Mouse (Mus musculus): Measurements from ENCODE around the gene Pak4.
"Not testable (repeated sequence)": the region's sequence is repeated elsewhere in the genome, so short reads cannot be mapped to it uniquely, and the experiment has no call there.

The Pak4 gene

GRCm38 (mm10) chr7:28597642-28598446 lies at the start of gene Pak4, which contains the start of gene Samd4b:
Gene Pak4, minus strand, starts transcription at chr7:28598185.
Gene Samd4b, minus strand, starts transcription at chr7:28598144.
- DNase-seq (ENCODE audit: low spot score), result peak; percentile 99

DNA sequence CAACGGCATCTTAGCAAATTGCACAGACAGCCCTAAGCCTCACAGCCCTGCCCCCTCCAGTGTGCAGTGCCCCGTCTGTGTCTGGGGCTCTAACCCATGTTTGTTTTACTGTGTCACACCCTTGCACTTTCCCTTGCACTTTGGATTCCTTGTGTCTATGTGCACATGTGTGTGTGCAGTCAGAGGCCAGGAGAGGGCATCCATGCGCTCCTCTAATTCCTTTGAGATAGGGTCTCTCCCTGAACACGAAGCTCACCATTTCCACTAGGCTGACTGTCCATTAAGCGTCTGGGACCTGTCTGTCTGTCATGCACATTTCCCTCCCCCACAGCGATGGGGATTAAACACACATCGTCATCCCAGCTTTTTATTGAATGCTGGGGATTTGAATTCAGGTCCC lies 49.0 kb upstream of the Pak4 start:
- DNase-seq (ENCODE audit: low spot score), result no peak

DNA sequence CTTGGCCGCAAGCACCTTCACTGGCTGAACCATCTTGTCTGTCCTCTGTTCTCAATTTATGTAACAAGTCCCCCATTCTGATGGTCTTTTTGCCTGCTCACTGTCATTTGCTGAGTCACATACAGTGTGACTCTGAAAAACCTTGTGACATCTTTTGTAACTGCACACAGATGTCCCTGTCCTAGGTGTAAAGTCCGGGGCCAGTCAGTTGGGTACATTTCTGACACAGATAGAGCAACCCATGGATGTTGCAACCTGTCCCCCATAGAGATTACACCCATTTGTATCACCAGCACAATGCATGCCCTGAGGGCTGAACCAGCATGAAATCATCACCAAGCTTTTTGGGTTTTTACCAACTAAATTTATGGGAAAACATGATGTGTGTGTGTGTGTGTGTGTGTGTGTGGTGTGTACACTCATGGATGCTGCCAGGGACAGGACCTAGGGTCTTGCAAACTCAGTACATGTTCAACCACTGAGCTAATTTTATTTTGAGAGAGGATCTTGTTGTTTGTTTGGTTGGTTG lies 48.0 kb upstream of the Pak4 start:
- no peak for DNase-seq (ENCODE audit: low spot score)

GRCm38 (mm10) chr7:28645366-28645765 lies 47.4 kb upstream of the Pak4 start:
- DNase-seq (ENCODE audit: low spot score), result no peak

GRCm38 (mm10) chr7:28641546-28641945 lies 43.6 kb upstream of the Pak4 start:
- no peak for DNase-seq (ENCODE audit: low spot score)

DNA sequence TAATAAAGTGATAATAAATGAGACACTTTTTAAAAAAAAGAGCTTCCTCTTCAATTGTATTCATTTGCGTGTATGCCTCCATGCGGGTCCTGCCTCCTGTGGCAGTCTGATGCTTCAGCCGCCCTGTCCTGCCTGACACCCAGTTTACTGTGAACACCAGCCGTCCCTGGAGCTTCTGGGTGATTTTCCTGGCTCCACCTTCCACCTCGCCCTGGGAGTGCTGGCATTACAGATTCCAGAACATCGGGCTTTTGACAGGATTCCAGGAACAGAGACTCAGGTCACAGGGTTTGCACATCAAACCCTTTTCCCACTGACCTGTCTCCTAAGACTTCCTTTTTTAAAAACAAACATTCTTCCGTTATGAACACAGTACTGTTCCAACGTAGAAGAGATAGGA lies 39.5 kb upstream of the Pak4 start:
- peak; percentile 13 for DNase-seq (ENCODE audit: low spot score)

DNA sequence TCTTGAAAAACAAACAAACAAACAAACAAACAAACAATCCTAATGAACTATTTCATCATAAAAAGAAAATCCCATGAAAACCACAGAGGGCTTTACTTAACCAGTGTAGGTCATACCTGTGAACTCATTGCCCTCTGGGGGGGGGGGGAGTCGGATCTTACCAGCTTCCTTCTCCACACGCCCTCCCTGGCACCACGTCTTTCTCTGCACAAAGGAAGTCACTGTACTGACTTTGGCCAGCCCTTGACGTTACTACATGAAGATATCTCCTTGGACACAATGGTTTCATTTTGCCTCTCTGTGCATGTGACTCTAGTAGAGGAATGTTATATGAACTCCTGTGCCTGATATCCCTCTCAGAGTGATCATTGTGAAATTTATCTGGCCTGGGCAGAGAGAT lies 36.1 kb upstream of the Pak4 start:
- DNase-seq (ENCODE audit: low spot score), result no peak

DNA sequence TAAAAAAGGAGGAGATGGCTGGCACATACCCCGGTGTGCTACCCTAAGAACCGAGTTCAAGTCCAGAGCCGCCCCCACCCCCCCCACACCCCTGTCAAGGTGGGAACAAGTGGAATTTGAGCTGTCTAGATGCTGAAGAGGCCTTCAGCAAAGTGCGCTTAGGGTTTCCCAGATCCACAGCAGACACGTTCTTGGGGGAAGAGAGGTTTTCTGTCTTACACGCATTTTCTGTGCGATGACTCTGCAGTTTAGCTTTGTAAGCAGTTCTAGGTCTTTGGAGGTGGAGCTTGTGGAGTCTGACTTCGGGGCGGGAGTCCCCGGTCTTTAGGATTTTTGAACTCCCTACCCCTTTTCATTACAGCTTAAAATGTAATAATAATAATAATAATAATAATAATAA lies 33.1 kb upstream of the Pak4 start, which contains the start of gene Acp7:
Gene Acp7 (minus strand): TSS at position 260 of the 400 bp plus-strand sequence.
- no peak for DNase-seq (ENCODE audit: low spot score)

- DNase-seq (ENCODE audit: low spot score), result no peak
Measured at GRCm38 (mm10) chr7:28624791-28625190, 26.8 kb upstream of the Pak4 start.

- no peak for DNase-seq (ENCODE audit: low spot score)
Measured at GRCm38 (mm10) chr7:28619098-28619715, 21.2 kb upstream of the Pak4 start.

- DNase-seq (ENCODE audit: low spot score), result no peak
Measured at GRCm38 (mm10) chr7:28605951-28606350, 8.0 kb upstream of the Pak4 start.

GRCm38 (mm10) chr7:28603788-28604187 lies 5.8 kb upstream of the Pak4 start:
- not testable (repeated sequence) for DNase-seq (ENCODE audit: low spot score)

- no peak for DNase-seq (ENCODE audit: low spot score)
Measured at GRCm38 (mm10) chr7:28603136-28603535, 5.2 kb upstream of the Pak4 start.

- DNase-seq (ENCODE audit: low spot score), result peak; percentile 78
Measured at GRCm38 (mm10) chr7:28601668-28602067, 3.7 kb upstream of the Pak4 start.

- peak; percentile 68 for DNase-seq (ENCODE audit: low spot score)
Measured at GRCm38 (mm10) chr7:28601029-28601428, 3.0 kb upstream of the Pak4 start.

GRCm38 (mm10) chr7:28598951-28599350 lies 966 bp upstream of the Pak4 start:
- no peak for DNase-seq (ENCODE audit: low spot score)

GRCm38 (mm10) chr7:28597277-28597570 lies 761 bp downstream of the Pak4 start:
- DNase-seq (ENCODE audit: low spot score), result no peak

DNA sequence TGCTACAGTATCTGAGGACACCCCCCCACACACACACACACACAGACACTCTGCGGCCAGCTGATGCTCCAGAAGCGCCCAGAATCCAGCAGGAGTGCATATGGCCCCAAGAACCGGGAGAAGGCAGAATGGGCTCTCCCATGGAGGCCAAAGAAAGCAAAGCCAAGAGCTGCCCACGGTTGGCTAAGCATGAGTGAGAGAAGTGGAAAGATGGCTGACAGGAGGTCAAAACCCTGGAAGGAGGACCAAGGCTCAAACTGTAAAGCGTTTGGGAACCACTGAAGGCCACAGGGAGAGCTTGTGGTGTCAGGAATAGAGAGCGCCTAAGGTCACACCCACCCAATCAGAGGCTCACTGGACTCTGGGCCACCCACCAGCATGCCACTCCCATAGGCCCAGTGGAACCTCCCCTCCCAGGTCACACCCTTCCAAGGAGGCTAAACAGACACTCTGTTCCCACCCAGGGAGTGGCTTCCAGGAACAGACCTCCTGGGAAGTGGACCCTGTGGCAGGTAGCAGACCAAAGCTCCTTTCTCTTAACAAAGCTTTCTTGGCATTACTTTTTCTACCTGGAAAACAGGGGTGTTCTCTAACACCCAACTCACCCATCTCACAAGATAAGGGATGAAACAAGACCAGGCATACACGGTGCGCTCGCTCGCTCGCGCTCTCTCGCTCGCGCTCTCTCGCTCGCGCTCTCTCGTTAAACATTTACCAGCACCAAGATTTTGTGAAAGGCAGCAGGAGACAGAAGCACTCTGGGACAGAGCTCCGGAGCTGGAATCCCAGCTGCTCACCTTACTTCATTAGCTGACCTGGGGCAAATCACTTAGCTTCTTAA lies 1.3 kb downstream of the Pak4 start:
- DNase-seq (ENCODE audit: low spot score), result no peak

DNA sequence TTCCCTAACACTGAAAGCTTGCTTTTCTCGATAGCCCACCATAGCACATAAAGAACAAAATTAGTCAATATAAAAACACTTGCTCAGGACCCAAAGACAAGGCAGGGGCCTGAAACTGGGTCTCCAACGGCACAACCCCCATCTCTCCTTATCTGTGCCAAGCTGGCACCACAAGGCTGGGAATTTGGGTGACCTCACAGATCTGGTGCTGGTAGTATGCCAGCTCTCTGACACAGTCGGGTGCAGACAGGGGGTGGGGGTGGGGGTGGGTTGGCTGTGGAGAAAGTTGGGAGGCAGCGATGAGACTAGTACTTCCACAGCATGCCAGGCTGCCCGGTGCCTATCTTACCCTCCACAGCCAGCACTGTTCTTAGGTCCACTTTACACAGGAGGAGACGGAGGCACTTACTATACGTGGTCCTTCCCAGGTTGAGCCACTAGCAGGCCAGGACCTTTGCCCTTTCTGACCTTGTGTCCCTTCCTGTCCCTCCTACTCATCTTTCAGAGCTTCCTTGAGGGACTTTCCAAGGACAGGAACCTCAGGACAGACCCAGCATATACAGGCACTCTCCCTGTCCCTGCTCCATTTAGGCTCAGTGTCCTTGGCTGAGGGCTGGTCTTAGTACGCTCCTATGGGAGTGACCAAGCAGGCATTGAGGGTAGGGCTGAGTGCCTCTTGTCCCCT lies 2.1 kb downstream of the Pak4 start:
- no peak for DNase-seq (ENCODE audit: low spot score)

GRCm38 (mm10) chr7:28593206-28594111 lies 4.5 kb downstream of the Pak4 start:
- no peak for DNase-seq (ENCODE audit: low spot score)

GRCm38 (mm10) chr7:28591862-28592261 lies 6.1 kb downstream of the Pak4 start:
- no peak for DNase-seq (ENCODE audit: low spot score)
